Mouse (Mus musculus): ENCODE measurements around the gene Paip2b. TPM values are rescaled to one million over a fixed set of nuclear protein-coding genes. Genes with fewer than 3 reads are reported as not detected.
"Not testable (repeated sequence)": the region's sequence is repeated elsewhere in the genome, so short reads cannot be mapped to it uniquely, and the experiment has no call there.

The Paip2b gene
- polyA plus RNA-seq, 1 experiment from 2014 or later = 13.2 TPM

DNA sequence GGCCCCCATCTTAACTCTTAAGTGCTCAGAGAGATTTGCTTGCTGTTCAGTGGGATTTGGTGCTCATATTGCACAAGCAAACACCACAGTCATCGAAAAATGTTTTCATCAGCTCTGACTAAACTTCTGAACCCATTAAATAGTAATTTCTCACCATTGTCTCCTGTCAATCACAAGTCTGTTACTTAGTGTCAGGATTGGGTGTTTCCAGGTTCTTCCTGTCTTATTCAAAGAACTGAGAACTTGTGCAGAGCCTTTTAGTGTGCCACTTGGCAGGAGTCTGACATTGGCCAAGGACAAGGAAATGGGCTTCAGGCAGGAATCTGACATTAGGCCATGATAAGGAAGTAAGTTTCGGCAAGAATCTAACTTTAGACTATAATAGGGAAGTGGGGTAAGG lies 6.5 kb upstream of the Paip2b start:
- DNase-seq (ENCODE audit: low spot score) = no peak
- Histone ChIP-seq H3K27ac (no peak overlapping the region), H3K4me3 (no peak overlapping the region), H3K36me3 (no peaks in the 10 kb centered on the region), H3K4me1 (replicated peaks) (no peaks in the 10 kb centered on the region), H3K27me3 (ENCODE audit: insufficient read depth, poor library complexity, severe bottlenecking) (no peaks in the 10 kb centered on the region), H3K9me3 (no peaks in the 10 kb centered on the region)
- WGBS = 86% methylated on average over 2 of the region's 2 CpGs

DNA sequence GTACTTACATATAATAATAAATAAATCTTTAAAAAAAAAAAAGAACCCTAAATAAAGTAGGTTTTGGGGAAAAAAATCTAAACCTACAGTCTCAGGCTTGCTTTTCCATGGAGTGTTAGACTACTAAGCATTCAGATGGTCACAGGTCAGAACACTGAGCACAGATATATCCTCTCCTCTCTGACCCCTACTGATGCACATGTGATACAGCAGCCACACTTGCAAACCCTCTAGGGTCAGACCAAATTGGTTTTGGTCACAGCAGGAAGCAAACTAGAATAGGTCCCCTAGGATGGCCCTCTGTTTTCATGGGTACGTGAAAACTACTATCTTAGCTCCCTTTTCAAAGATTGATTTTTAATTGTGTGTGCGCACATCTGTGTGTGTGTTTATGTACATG lies 5.3 kb upstream of the Paip2b start:
- Histone ChIP-seq H3K4me3 (no peak overlapping the region), H3K27me3 (ENCODE audit: insufficient read depth, poor library complexity, severe bottlenecking) (no peaks in the 10 kb centered on the region), H3K27ac (no peak overlapping the region), H3K9me3 (no peaks in the 10 kb centered on the region), H3K4me1 (replicated peaks) (peaks cover 5% of the 10 kb centered on the region; the same call in 1 of the 2 replicates), H3K36me3 (no peaks in the 10 kb centered on the region)
- 82% methylated on average over 2 of the region's 2 CpGs for WGBS
- no peak for DNase-seq (ENCODE audit: low spot score)

DNA sequence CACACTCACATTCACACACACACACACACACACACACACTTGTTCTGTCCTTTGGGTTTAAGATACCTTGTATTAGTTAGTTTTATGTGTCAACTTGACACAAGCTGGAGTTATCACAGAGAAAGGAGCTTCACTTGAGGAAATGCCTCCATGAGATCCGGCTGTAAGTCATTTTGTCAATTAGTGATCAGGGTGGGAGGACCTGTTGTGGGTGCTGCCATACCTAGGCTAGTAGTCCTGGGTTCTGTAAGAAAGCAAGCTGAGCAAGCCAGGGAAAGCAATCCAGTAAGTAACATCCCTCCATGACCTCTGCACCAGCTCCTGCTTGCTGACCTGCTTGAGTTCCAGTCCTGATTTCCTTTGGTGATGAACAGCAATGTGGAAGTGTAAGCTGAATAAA lies 852 bp upstream of the Paip2b start:
- Histone ChIP-seq H3K4me3 (peak overlapping the region; percentile 62), H3K4me1 (replicated peaks) (peaks cover 19% of the 10 kb centered on the region)

DNA sequence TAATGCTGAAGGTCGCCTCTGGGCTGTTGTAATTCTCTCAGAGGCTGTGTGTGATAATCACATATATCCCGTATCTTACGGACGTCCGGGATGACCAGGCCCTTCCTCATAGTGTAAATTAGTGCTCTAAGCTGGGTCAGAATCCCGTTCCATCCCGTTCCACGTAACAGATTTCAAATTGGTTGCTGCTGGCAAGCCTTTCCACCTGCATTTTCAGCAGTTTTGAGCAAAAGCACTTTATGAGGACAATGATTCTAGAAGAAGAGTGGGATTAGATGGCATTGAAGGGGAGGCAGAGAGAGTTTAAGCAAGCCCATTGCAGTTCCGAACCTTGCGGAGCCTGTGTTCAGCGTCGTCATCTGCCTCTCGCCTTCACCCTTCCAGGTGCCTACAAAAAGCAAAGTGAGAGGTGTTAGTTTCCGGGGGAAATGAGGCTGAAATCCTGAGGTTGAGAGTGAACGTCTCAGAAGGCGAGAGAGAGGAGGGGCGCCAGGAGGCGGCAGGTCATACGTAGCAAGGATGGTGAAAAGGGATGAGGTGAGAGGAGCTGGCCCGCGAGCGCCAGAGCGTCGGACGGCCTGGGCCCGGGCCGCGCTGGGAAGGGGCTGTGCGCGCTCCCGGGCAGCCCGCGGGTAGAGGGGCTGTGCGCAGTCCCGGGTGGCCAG lies 468 bp downstream of the Paip2b start:
- no peak for DNase-seq (ENCODE audit: low spot score)
- Histone ChIP-seq H3K4me3 (peak overlapping the region; percentile 62), H3K27ac (peak overlapping the region; percentile 92), H3K9me3 (no peaks in the 10 kb centered on the region), H3K4me1 (replicated peaks) (peaks cover 19% of the 10 kb centered on the region), H3K36me3 (peaks cover 9% of the 10 kb centered on the region), H3K27me3 (ENCODE audit: insufficient read depth, poor library complexity, severe bottlenecking) (no peaks in the 10 kb centered on the region)
- 3% methylated on average over 35 of the region's 35 CpGs for WGBS

More for the DNA sequence above, 852 bp upstream of the Paip2b start:
- H3K27ac ChIP-seq = peak overlapping the region; percentile 72
- H3K9me3 ChIP-seq; H3K36me3 ChIP-seq; DNase-seq (ENCODE audit: low spot score); H3K27me3 ChIP-seq (ENCODE audit: insufficient read depth, poor library complexity, severe bottlenecking): not testable (repeated sequence)
- WGBS = 77% methylated on average over 1 of the region's 1 CpGs

DNA sequence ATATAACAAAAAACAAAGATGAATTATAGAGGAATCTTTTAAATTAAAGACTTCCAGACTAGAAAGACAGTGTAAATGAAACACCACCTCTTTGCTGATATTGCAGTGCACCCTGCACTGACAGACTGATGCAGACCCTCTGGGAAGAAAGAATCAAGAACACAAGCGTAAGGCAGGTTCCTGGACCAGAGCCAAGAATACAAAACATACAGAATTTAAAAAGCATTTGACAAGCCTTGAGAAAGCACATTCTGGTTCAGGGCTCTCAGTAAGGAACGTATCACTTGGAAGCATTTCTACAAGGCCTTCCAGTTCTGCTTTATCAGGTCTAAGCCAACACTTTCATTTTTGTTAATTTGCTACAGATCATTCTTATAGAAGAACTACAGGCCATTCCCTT lies 9.7 kb downstream of the Paip2b start:
- Histone ChIP-seq H3K36me3 (peaks cover 21% of the 10 kb centered on the region), H3K9me3 (peaks cover 6% of the 10 kb centered on the region; the same call in 1 of the 2 replicates), H3K4me3 (no peak overlapping the region), H3K27ac (no peak overlapping the region), H3K27me3 (ENCODE audit: insufficient read depth, poor library complexity, severe bottlenecking) (no peaks in the 10 kb centered on the region), H3K4me1 (replicated peaks) (no peaks in the 10 kb centered on the region)
- 90% methylated on average over 2 of the region's 2 CpGs for WGBS
- DNase-seq (ENCODE audit: low spot score) = no peak

DNA sequence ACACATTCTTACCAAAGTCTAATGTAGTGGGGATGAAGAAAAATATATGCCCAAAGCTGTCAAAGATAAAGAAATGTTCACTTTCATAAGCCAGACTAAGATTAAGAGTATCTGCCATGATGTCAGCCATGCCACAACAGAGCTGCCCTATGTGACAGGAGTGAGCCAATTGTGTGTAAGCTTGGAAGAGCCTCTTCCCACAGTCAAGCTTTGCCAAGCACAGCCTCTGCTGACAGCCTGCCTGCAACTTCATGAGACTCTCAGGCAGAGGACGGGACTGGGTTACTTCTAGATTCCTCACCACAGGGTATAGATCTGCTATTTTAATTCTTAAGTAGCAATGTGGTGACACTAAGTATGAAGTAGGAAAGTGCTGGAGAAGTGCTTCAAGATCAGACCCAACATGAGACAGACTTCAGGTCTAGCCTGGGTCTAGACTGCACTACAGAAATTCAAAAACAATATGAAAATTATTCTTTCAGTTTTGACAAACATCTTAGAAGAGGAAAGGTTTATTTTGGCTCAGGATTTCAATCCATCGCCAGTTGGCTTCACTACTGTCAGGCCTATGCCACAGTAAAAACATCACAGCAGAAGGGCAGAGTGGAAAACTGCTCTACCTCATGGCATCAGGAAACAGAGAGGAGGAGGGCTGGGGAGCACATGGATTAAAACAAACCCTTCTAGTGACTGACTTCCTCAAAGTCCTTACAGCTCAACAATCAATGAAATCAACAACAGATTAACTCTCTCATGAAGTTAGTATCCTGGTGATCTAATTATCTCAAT lies 10.6 kb downstream of the Paip2b start:
- no peak overlapping the region for H3K27ac ChIP-seq
- peaks cover 30% of the 10 kb centered on the region for H3K36me3 ChIP-seq
- WGBS = 86% methylated on average over 2 of the region's 2 CpGs
- no peaks in the 10 kb centered on the region for H3K4me1 ChIP-seq (replicated peaks)
- no peaks in the 10 kb centered on the region for H3K27me3 ChIP-seq (ENCODE audit: insufficient read depth, poor library complexity, severe bottlenecking)
- peaks cover 6% of the 10 kb centered on the region; the same call in 1 of the 2 replicates for H3K9me3 ChIP-seq
- no peak for DNase-seq (ENCODE audit: low spot score)
- H3K4me3 ChIP-seq = no peak overlapping the region

DNA sequence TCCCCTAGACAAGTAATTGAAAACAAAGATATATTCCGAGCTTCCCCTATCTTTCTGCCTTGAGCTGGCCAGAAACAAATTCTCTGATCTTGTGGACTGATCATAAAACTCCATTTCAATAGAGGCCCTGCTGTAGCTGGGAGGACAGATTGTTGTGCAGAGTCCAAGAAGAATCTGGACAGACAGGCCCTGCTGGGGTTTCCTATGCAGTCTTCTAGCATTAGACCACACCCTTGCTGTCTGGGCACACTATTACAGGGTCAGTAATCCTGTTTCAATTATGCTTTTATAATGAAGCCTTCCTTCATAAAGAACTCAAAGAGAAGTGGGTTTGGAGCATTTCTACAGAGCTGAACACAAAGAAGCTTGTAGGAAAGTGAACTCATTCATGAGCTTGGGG lies 12.5 kb downstream of the Paip2b start:
- H3K36me3 ChIP-seq = peaks cover 49% of the 10 kb centered on the region
- no peak for DNase-seq (ENCODE audit: low spot score)
- H3K27me3 ChIP-seq (ENCODE audit: insufficient read depth, poor library complexity, severe bottlenecking) = no peaks in the 10 kb centered on the region
- H3K4me1 ChIP-seq (replicated peaks) = no peaks in the 10 kb centered on the region
- H3K9me3 ChIP-seq = peaks cover 9% of the 10 kb centered on the region; the same call in 1 of the 2 replicates
- H3K27ac ChIP-seq = no peak overlapping the region
- WGBS = 86% methylated on average over 1 of the region's 1 CpGs
- no peak overlapping the region for H3K4me3 ChIP-seq

DNA sequence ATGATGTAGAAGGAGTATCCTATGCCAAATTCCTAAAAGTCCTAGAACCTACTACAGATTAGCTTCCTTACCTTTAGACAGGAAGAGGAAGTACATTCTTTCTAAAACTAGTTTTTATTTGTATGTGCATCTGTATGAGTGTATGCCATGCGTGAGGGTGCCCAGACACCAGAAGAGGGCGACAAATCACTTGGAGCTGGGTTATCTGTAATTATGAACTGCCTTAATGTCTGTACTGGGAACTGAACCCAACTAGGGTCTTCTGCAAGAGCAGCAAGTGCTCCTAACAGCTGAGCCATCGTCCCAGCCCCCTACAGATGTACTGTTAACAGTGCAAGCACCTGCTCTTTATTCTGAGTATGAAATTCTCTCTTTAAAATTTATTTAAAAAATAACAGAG lies 15.7 kb downstream of the Paip2b start:
- WGBS = 93% methylated on average over 3 of the region's 3 CpGs
- Histone ChIP-seq H3K4me3 (no peak overlapping the region), H3K9me3 (peaks cover 9% of the 10 kb centered on the region; the same call in 1 of the 2 replicates), H3K4me1 (replicated peaks) (no peaks in the 10 kb centered on the region), H3K36me3 (peaks cover 80% of the 10 kb centered on the region), H3K27me3 (ENCODE audit: insufficient read depth, poor library complexity, severe bottlenecking) (no peaks in the 10 kb centered on the region), H3K27ac (no peak overlapping the region)
- DNase-seq (ENCODE audit: low spot score) = no peak

DNA sequence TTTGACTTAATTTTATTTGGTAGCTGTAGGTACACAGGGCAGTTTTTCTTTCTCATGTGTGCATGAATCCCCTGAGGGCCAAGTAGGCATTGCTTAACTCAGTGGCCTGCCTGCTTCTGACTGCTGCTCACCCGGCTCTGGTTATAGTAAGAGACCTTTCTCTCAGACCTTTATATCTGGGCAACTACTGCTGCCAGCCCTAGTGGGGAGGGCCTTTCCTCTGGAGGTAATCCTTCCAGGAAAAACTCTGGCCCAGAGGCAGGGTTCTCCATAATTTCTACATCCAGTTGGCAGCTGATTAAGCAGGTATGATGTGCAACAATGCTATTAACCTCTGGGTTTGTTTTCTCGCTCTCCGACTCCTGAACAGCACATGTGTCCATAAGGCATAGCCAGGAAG lies 28.7 kb downstream of the Paip2b start:
- no peaks in the 10 kb centered on the region for H3K9me3 ChIP-seq
- peaks cover 72% of the 10 kb centered on the region for H3K36me3 ChIP-seq
- H3K4me3 ChIP-seq = no peak overlapping the region
- H3K4me1 ChIP-seq (replicated peaks) = no peaks in the 10 kb centered on the region
- 89% methylated on average over 3 of the region's 3 CpGs for WGBS
- no peak for DNase-seq (ENCODE audit: low spot score)
- H3K27me3 ChIP-seq (ENCODE audit: insufficient read depth, poor library complexity, severe bottlenecking) = no peaks in the 10 kb centered on the region
- H3K27ac ChIP-seq = no peak overlapping the region

DNA sequence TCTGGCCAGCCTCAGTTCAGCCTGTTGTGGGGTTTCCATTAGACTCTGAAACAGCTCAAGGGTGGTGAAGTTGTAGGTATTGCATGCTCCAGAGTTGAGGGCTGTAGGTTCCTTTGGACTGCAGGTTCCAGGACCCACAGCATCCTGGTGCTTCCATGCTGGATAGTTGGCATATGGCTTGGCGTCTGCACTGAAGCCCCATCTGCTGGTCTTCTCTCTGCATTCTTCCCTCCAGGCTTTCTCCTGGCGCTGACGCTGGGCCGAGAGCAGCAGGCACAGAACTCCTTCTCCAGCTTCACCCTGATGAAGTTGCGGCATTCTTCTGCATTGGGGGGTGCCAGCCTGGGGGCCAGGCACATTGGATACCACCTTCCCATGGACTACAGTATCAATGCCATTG lies 29.5 kb downstream of the Paip2b start:
- Histone ChIP-seq H3K27me3 (ENCODE audit: insufficient read depth, poor library complexity, severe bottlenecking) (no peaks in the 10 kb centered on the region; the same call in 1 of the 2 replicates), H3K4me3 (no peak overlapping the region), H3K36me3 (peaks cover 64% of the 10 kb centered on the region), H3K4me1 (replicated peaks) (no peaks in the 10 kb centered on the region; the same call in 1 of the 2 replicates), H3K9me3 (no peaks in the 10 kb centered on the region), H3K27ac (no peak overlapping the region)
- WGBS = 95% methylated on average over 5 of the region's 5 CpGs
- no peak for DNase-seq (ENCODE audit: low spot score)

DNA sequence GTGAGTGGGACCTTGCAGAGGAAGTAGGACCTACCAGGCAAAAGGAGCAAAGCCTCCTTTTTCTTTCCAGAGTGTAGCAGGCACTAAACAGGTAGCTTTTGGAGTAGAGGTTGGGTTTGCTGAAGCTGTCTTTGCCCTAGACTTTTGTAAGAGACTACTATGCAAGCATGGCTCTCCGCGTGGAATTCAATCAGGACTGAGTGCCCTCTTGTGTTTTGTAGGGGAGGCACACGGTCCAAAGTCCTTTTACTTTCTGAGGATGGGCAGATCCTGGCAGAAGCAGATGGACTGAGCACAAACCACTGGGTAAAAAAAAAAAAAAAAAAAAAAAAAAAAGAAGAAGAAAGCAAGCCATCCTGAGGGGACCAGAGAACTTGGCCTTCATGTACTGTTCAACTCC lies 34.9 kb downstream of the Paip2b start:
- 62% methylated on average over 3 of the region's 3 CpGs for WGBS
- Histone ChIP-seq H3K9me3 (no peaks in the 10 kb centered on the region), H3K27ac (no peak overlapping the region), H3K4me3 (no peak overlapping the region), H3K4me1 (replicated peaks) (peaks cover 15% of the 10 kb centered on the region), H3K36me3 (peaks cover 25% of the 10 kb centered on the region), H3K27me3 (ENCODE audit: insufficient read depth, poor library complexity, severe bottlenecking) (no peaks in the 10 kb centered on the region; the same call in 1 of the 2 replicates)
- DNase-seq (ENCODE audit: low spot score) = no peak

DNA sequence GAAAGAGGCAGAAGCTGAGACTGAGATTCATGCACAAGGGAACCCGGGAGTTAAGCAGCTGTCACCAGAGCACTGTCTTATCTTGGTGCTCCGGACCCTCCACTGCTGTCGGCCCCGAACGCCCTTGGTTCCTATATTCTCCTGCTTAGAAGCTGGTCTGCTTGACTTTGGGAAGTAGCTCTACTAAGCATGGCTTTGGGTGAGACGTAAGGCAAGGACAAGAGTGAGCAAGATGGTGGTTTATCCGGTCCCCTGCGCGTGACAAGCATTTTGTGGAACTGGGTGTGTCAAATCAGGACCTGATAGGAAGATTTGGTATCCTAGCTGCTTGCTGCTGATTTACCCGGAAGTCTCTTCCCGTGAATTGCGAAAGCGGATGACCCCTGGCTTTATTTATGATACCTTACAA lies 36.0 kb downstream of the Paip2b start:
- H3K36me3 ChIP-seq = peaks cover 13% of the 10 kb centered on the region; the same call in 1 of the 2 replicates
- peak overlapping the region; percentile 82 for H3K4me3 ChIP-seq
- peak overlapping the region; percentile 95 for H3K27ac ChIP-seq
- H3K27me3 ChIP-seq (ENCODE audit: insufficient read depth, poor library complexity, severe bottlenecking) = peaks cover 3% of the 10 kb centered on the region; the same call in 1 of the 2 replicates
- no peaks in the 10 kb centered on the region for H3K9me3 ChIP-seq
- peaks cover 15% of the 10 kb centered on the region for H3K4me1 ChIP-seq (replicated peaks)
- DNase-seq (ENCODE audit: low spot score) = no peak
- WGBS = 19% methylated on average over 13 of the region's 13 CpGs

DNA sequence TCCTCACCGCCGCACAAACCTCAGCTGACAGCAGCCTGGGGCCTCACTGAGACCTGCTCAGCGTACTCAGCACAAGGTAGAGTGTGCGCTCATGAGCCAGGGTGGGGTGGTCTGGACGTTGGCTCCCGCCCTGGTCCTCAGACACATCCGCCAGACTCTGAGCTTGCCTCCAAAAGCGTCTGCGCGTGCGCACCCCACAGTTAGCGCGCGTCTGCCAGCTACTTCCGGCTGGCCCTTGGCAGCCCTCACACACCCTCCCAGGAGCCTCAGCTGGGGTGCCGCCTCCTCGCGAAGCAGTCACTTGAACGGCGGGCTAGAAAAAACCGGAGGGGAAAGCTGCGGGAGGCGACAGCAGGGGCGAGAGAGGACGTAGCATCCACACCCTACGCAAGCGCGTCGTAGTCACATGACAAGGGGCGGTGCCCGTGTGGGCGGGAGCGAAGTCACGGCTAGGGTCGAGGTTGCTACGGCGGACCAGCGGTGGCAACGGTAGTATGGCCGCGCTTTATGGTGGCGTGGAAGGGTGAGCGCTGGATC lies 36.7 kb downstream of the Paip2b start, which contains the start of gene Nagk:
Gene Nagk (plus strand): TSS at position 223 of the 537 bp plus-strand sequence.
- Histone ChIP-seq H3K4me1 (replicated peaks) (peaks cover 15% of the 10 kb centered on the region), H3K36me3 (peaks cover 8% of the 10 kb centered on the region; the same call in 1 of the 2 replicates), H3K4me3 (peak within 1 kb of the TSS; percentile 82), H3K9me3 (no peaks in the 10 kb centered on the region), H3K27ac (peak within 1 kb of the TSS; percentile 95), H3K27me3 (ENCODE audit: insufficient read depth, poor library complexity, severe bottlenecking) (peaks cover 3% of the 10 kb centered on the region; the same call in 1 of the 2 replicates)
- DNase-seq (ENCODE audit: low spot score) = peak; percentile 95
- WGBS = under 1% methylated on average over 43 of the region's 43 CpGs

All from hindbrain, embryonic 10.5 days (tissue).